Mouse (Mus musculus): ENCODE results near the gene Tcte2. TPM values are rescaled to one million over a fixed set of nuclear protein-coding genes. Genes with fewer than 3 reads are reported as not detected.
A peak's percentile ranks its signal among the peaks of the same experiment; 100 is the strongest.

Tcte2 gene
- total RNA-seq, 2 experiments from 2014 or later: 21.4 to 23.2 TPM

GRCm38 (mm10) chr17:13714128-13714527 lies 47.5 kb downstream of the Tcte2 start:
- Histone ChIP-seq H3K27ac (no peak overlapping the region), H3K4me3 (no peak overlapping the region)
- no peak for DNase-seq (ENCODE audit: extremely low spot score in 1 of 2, low spot score in 2 of 2)
- no peak for TF ChIP-seq CTCF (IDR thresholded peaks at IDR 0.05)
- intact Hi-C loops (cut with DNase I): no loop called here

- intact Hi-C loops (cut with DNase I): no loop called here
These were observed 49.1 kb downstream of the Tcte2 start for GRCm38 (mm10) chr17:13712518-13712917.

DNA sequence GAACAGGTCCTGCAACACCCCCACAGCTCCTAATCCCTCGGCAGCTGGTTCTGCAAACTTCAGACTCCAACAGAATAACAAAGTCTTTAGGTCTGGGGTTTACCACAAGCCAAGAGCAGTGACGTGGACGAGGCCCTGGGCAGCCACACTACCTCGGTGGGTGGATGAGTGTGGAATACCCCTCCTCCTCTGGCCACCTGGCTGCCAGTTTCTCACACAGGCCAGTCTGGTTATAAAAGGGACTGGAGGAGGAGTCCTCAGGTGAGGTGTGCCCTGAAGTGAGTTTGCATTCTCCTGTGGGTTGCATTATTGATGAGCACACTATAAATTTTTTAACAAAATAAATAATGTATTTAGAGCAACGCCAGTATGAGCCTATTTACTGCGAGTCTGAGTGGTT lies 49.5 kb downstream of the Tcte2 start:
- no peak for DNase-seq (ENCODE audit: extremely low spot score in 1 of 2, low spot score in 2 of 2)
- TF ChIP-seq CTCF (IDR thresholded peaks at IDR 0.05): no peak
- H3K27ac ChIP-seq: no peak overlapping the region
- H3K4me3 ChIP-seq: no peak overlapping the region
- intact Hi-C loops (cut with DNase I): no loop called here

More at GRCm38 (mm10) chr17:13712518-13712917, 49.1 kb downstream of the Tcte2 start:
- TF ChIP-seq CTCF (IDR thresholded peaks at IDR 0.05): no peak
- H3K27ac ChIP-seq: no peak overlapping the region
- no peak overlapping the region for H3K4me3 ChIP-seq
- DNase-seq (ENCODE audit: extremely low spot score in 1 of 2, low spot score in 2 of 2): no peak

GRCm38 (mm10) chr17:13711173-13711572 lies 50.5 kb downstream of the Tcte2 start:
- Histone ChIP-seq H3K27ac (no peak overlapping the region), H3K4me3 (no peak overlapping the region)
- no peak for DNase-seq (ENCODE audit: extremely low spot score in 1 of 2, low spot score in 2 of 2)
- no peak for TF ChIP-seq CTCF (IDR thresholded peaks at IDR 0.05)
- intact Hi-C loops (cut with DNase I): no loop called here

DNA sequence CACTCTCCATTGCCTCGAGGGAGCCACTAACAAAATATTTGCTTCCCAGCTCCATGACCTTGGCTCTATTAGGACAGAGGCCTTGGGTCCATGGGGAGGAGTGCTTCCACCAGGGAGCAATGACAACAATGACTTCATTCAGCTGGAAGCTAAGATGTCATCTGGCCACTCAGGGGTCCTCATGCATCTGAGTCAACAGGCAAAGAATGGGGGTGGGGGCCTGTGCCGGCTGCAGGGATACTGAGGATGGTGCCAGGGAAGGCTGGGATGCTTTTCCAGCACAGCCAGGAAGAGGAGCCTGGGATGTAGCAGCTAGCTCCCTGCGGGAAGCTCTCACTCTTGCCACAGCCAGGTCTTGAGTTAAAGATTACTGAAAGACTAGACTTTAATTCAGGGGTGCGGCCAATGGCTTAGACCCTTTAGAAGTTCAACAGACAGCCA lies 56.1 kb downstream of the Tcte2 start:
- H3K27ac ChIP-seq: no peak overlapping the region
- no peak for DNase-seq (ENCODE audit: extremely low spot score in 1 of 2, low spot score in 2 of 2)
- intact Hi-C loops (cut with DNase I): no loop called here
- H3K4me3 ChIP-seq: no peak overlapping the region
- no peak for TF ChIP-seq CTCF (IDR thresholded peaks at IDR 0.05)

DNA sequence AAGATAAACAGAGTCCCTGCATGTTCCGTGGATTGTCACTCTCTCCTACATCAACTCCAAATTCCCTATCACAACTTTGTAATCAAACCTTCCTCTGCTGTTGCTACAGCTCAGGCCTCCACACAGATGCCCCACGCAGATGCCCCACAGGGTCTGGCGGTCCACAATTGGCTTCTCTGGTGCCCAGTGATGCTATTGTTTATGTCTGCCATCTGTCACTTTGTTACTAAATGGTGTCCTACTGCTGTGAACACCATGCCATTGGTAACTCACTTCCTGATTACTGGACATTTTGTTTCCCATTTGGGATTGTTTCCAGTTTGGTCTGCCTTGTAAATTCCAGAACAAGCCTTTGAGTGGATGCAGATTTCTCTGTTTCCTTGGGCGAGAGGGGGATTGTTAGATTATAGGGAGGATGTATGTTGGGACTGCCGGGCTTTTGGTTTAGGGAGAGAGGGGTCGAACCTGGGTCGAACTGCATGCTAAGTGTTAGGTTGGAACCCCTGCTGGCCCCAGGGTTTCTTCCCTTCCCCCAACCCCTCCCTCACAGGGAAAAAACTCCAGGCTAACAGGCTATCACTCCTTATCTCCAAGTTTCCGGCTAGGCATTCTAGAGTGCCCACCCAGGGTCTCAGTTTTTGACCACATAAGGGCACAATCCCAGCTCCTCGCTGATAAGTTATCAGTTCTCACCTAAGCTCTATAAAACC lies 57.9 kb downstream of the Tcte2 start:
- DNase-seq (ENCODE audit: extremely low spot score in 1 of 2, low spot score in 2 of 2): no peak
- intact Hi-C loops (cut with DNase I): no loop called here
- Histone ChIP-seq H3K27ac (no peak overlapping the region), H3K4me3 (no peak overlapping the region)
- TF ChIP-seq CTCF (IDR thresholded peaks at IDR 0.05): no peak

- intact Hi-C loops (cut with DNase I): no loop called here
- H3K4me3 ChIP-seq: no peak overlapping the region
- DNase-seq (ENCODE audit: extremely low spot score in 1 of 2, low spot score in 2 of 2): no peak
- peak overlapping the region; percentile 38 for H3K27ac ChIP-seq
- TF ChIP-seq CTCF (IDR thresholded peaks at IDR 0.05): no peak
These were observed 61.3 kb downstream of the Tcte2 start for GRCm38 (mm10) chr17:13700131-13701016.

GRCm38 (mm10) chr17:13699716-13700115 lies 61.9 kb downstream of the Tcte2 start:
- DNase-seq (ENCODE audit: extremely low spot score in 1 of 2, low spot score in 2 of 2): no peak
- Histone ChIP-seq H3K4me3 (no peak overlapping the region), H3K27ac (peak overlapping the region; percentile 38)
- intact Hi-C loops (cut with DNase I): no loop called here
- TF ChIP-seq CTCF (IDR thresholded peaks at IDR 0.05): no peak

DNA sequence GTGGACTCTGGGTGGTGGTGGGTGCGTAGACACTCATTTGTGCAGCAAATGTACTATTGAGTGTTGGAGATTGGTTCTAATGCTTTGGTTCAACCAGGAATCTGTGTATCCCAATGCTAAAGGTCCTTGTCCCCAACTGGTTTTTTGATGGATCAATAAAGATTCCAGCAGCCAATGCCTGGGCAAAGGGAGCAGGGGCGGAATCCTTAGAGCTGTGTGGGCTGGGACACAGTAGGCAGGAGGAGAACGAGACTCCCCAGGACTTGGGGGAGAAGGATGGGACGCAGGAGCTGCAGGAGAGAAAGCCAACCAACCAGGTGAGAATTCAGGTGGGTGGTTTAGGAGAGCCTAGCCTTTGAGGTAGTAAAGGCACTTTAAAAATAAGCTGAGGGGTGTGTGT lies 63.4 kb downstream of the Tcte2 start:
- H3K4me3 ChIP-seq: no peak overlapping the region
- intact Hi-C loops (cut with DNase I): no loop called here
- TF ChIP-seq CTCF (IDR thresholded peaks at IDR 0.05): no peak

GRCm38 (mm10) chr17:13697646-13698045 lies 64.0 kb downstream of the Tcte2 start:
- DNase-seq (ENCODE audit: extremely low spot score in 1 of 2, low spot score in 2 of 2): no peak
- H3K27ac ChIP-seq: no peak overlapping the region
- no peak overlapping the region for H3K4me3 ChIP-seq
- intact Hi-C loops (cut with DNase I): no loop called here
- TF ChIP-seq CTCF (IDR thresholded peaks at IDR 0.05): no peak

More for the DNA sequence above, 63.4 kb downstream of the Tcte2 start:
- H3K27ac ChIP-seq: no peak overlapping the region
- DNase-seq (ENCODE audit: extremely low spot score in 1 of 2, low spot score in 2 of 2): no peak

DNA sequence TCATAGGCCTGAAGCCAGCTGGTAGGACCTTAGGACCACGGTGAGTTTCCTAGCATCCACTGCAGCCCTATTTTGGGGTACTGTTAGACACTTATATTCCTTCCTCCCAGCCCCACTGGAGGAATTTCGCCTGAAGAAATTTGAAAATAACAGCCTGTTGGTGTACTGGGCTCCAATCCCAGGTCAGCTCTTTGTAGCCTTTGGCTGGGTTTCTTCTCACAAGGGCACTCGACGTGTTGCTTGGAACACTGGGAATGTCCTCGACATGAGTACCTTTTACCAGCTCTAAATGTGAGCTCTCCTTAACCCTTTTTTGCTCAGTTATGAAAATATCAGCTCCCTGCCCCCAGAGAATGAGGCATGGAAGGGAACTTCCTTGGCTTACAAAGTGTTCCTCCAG lies 65.7 kb downstream of the Tcte2 start:
- Histone ChIP-seq H3K27ac (no peak overlapping the region), H3K4me3 (no peak overlapping the region)
- intact Hi-C loops (cut with DNase I): no loop called here
- no peak for TF ChIP-seq CTCF (IDR thresholded peaks at IDR 0.05)
- DNase-seq (ENCODE audit: extremely low spot score in 1 of 2, low spot score in 2 of 2): no peak

- Histone ChIP-seq H3K4me3 (no peak overlapping the region), H3K27ac (no peak overlapping the region)
- DNase-seq (ENCODE audit: extremely low spot score in 1 of 2, low spot score in 2 of 2): no peak
- TF ChIP-seq CTCF (IDR thresholded peaks at IDR 0.05): no peak
- intact Hi-C loops (cut with DNase I): no loop called here
These were observed 66.4 kb downstream of the Tcte2 start for GRCm38 (mm10) chr17:13695211-13695610.

All from left cerebral cortex, adult 2 months (tissue).